Mouse (Mus musculus) cortical plate, adult 2 months (tissue): ENCODE data around the gene Foxp3.

ENCODE experiments used
- CTCF ChIP-seq: fragments of 200-500 bp; IDR thresholded peaks from 2 replicates; pipeline ENCODE4 v1.5.1; 2011; ENCODE audit warnings: mild to moderate bottlenecking, control low read depth, low read length; ENCODE audit not compliant: insufficient read depth; ENCODE audit errors: extremely low read depth
- POLR2A ChIP-seq: fragments of 200-500 bp; IDR thresholded peaks from 2 replicates; pipeline ENCODE4 v1.6.1; 2011; ENCODE audit warnings: mild to moderate bottlenecking, low read length, control low read depth; ENCODE audit not compliant: insufficient read depth; ENCODE audit errors: extremely low read depth

- no peak for TF ChIP-seq CTCF
- TF ChIP-seq POLR2A, result no peak
Measured at GRCm38 (mm10) chrX:7604004-7604403, 30.6 kb downstream of the Foxp3 start.
